Mouse (Mus musculus): ENCODE measurements around the gene Ormdl3.

GRCm38 (mm10) chr11:98630646-98631045 is 43.5 kb upstream of the Ormdl3 start:
- no peak for TF ChIP-seq CTCF (IDR thresholded peaks at IDR 0.05; ENCODE audit: low read depth, low read length)
- no peak for TF ChIP-seq POLR2A (IDR thresholded peaks at IDR 0.05; ENCODE audit: insufficient read depth, low read length)
